Mouse (Mus musculus): ENCODE results near the gene St6galnac6. TPM values are rescaled to one million over a fixed set of nuclear protein-coding genes. Genes with fewer than 3 reads are reported as not detected.

St6galnac6 gene
- total and polyA plus RNA-seq, 3 experiments = 12.5 to 26.5 TPM; not detected in 1

DNA sequence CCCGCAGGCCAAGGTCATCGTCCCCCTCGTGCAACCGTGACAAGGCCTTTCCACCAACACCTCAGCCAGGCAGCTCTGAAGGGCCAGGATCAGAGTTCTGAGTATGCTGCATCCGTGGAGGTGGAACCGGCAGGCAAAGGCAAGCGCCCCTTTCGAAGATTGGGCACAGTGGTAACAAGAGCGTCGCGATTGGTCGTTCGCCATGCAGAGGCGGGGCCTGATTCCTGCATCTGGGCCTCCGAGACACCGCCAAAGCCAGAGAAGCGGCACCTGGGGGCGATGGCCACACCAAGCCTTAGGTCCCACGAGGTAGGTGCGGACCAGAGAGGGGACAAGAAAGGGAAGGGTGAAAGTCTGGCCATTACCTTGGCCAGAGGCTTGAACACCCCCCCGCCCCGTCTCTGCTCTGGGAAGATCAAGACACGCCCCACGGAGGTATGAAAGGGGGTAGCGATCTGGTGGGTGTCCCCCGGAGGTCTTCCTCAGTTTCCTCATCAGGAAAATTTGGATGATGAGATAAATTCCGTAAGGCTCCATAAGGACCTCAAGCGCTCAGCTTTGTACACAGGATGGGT lies 23.8 kb upstream of the St6galnac6 start, which contains the start of gene 9430097D07Rik:
9430097D07Rik (minus strand) TSS at position 99 of the 575 bp plus-strand sequence.
- Histone ChIP-seq H3K4me3 (ENCODE audit: control insufficient read depth in 1 of 2, insufficient read depth in 1 of 2, low read depth in 2 of 2, low read length in 2 of 2) (no peak within 1 kb of the TSS), H3K9ac (ENCODE audit: control insufficient read depth, low read depth, low read length, poor library complexity, severe bottlenecking) (no peak within 1 kb of the TSS), H3K36me3 (ENCODE audit: control insufficient read depth in 1 of 2, insufficient read depth in 2 of 2, low read length in 2 of 2) (peaks cover 0 to 6% of the 10 kb centered on the region in 2 experiments; a peak in 1 of 4 replicates), H3K27me3 (ENCODE audit: control insufficient read depth in 1 of 2, insufficient read depth in 2 of 2, low read length in 2 of 2) (no peaks in the 10 kb centered on the region), H3K79me2 (ENCODE audit: control insufficient read depth, insufficient read depth, low read length, poor library complexity) (peaks cover 15% of the 10 kb centered on the region), H3K27ac (ENCODE audit: control insufficient read depth, low read depth, low read length) (no peak within 1 kb of the TSS), H3K4me1 (ENCODE audit: control insufficient read depth in 1 of 2, insufficient read depth in 2 of 2, low read length in 2 of 2) (peaks cover 3 to 7% of the 10 kb centered on the region in 2 experiments; a peak in 2 of 4 replicates), H3K9me3 (replicated peaks; ENCODE audit: insufficient read depth, low read length) (no peaks in the 10 kb centered on the region)
- no peak for DNase-seq (ENCODE audit: low read depth, low spot score)
- TF ChIP-seq MYB (IDR thresholded peaks at IDR 0.05; ENCODE audit: low read depth, low read length) (no peak), POLR2A (IDR thresholded peaks at IDR 0.05; ENCODE audit: control insufficient read depth in 1 of 2, insufficient read depth in 1 of 2, low read depth in 1 of 2, low read length in 2 of 2, poor library complexity in 1 of 2) (0 out of 4 replicates have a peak, but pooled peaks of 1 of the 2 experiments have one; percentile 14)

DNA sequence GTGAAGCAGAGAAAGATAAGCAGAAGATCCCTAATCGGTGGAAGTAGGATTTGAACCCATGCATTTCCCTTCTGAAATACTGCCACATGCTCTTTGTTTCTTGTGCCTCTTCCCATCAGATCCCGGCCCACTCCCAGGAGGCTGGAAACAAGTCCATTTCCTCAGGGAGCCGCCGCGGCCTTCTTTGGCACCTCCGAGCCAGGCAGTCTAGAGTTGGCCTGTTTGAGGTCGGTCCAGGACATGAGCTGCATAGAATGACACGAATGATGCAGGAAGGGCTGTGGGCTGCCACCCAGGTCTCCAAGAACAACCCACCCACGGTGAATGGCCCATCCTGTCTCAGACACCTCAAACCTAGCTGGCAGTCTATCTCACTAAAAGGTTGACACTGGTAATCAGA lies 23.0 kb upstream of the St6galnac6 start:
- Histone ChIP-seq H3K4me1 (ENCODE audit: control insufficient read depth in 1 of 2, insufficient read depth in 2 of 2, low read length in 2 of 2) (peaks cover under 1 to 13% of the 10 kb centered on the region in 2 experiments; a peak in 2 of 4 replicates), H3K9ac (ENCODE audit: control insufficient read depth, low read depth, low read length, poor library complexity, severe bottlenecking) (no peak overlapping the region), H3K27ac (ENCODE audit: control insufficient read depth, low read depth, low read length) (no peak overlapping the region), H3K27me3 (ENCODE audit: control insufficient read depth in 1 of 2, insufficient read depth in 2 of 2, low read length in 2 of 2) (no peaks in the 10 kb centered on the region), H3K4me3 (ENCODE audit: control insufficient read depth in 1 of 2, insufficient read depth in 1 of 2, low read depth in 2 of 2, low read length in 2 of 2) (no peak overlapping the region), H3K36me3 (ENCODE audit: control insufficient read depth in 1 of 2, insufficient read depth in 2 of 2, low read length in 2 of 2) (peaks cover 0 to 5% of the 10 kb centered on the region in 2 experiments; a peak in 1 of 4 replicates), H3K79me2 (ENCODE audit: control insufficient read depth, insufficient read depth, low read length, poor library complexity) (peaks cover 7% of the 10 kb centered on the region), H3K9me3 (replicated peaks; ENCODE audit: insufficient read depth, low read length) (no peaks in the 10 kb centered on the region)
- TF ChIP-seq BHLHE40 (IDR thresholded peaks at IDR 0.05; ENCODE audit: borderline replicate concordance, low read depth, low read length) (no peak), MEF2A (IDR thresholded peaks at IDR 0.05; ENCODE audit: extremely low read depth, insufficient replicate concordance, low read depth, low read length, poor library complexity, severe bottlenecking) (no peak), SIN3A (IDR thresholded peaks at IDR 0.05; ENCODE audit: low read length) (no peak), CHD1 (IDR thresholded peaks at IDR 0.05; ENCODE audit: low read depth, low read length) (no peak), TAL1 (IDR thresholded peaks at IDR 0.05; ENCODE audit: low read length) (no peak), NRF1 (IDR thresholded peaks at IDR 0.05; ENCODE audit: insufficient read depth, low read depth, low read length, poor library complexity, severe bottlenecking) (no peak), KAT2A (conservative IDR thresholded peaks at IDR 0.05; ENCODE audit: low read depth, low read length) (no peak), CTCF (IDR thresholded peaks at IDR 0.05 in 2 of 3, conservative IDR thresholded peaks at IDR 0.05 in 1 of 3; ENCODE audit: control insufficient read depth in 1 of 3, insufficient read depth in 1 of 3, low read depth in 2 of 3, low read length in 3 of 3, poor library complexity in 1 of 3, severe bottlenecking in 1 of 3) (no peak), GATA1 (IDR thresholded peaks at IDR 0.05; ENCODE audit: low read depth, low read length) (no peak), EP300 (IDR thresholded peaks at IDR 0.05; ENCODE audit: low read depth in 1 of 2, low read length in 2 of 2) (no peak)
- no peak for DNase-seq (ENCODE audit: low read depth, low spot score)

Data from MEL (cell line).